Comparison of ENCODE assay signal across 9 mouse cellular contexts in the genomic region with DNA sequence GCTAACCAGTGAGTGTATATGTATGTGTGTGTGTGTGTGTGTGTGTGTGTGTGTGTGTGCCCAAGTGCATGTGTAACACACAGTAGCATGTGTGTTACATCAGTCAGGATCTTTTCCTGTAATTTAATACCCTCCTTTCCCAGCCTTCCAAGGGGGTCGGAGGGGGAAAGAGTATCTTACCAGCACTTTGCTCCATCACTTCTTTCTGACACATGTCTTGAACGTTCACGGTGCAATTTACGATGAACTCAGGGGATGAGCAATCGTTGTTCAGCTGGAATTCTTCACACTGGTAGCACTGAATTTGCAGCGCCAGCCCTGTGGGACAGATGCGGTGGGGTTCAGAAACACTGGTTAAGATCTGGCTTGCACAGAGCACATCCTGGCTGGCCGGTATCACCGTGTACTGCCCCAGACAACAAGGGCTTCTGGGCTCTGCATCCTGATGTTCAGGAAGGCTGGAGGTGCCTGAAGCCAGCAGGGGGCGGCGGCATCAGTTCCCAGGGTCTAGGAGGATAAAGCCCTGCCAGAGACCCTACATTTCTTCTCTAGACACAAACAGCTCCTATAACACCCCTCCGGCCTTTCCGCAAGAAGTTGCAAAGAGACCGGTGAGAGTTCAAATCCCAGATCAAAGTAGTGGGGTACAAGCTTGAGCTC. TPM values are rescaled to one million over a fixed set of nuclear protein-coding genes. Genes with fewer than 3 reads are reported as not detected.
A peak's percentile ranks its signal among the peaks of the same experiment; 100 is the strongest.
DNase-seq lines count a peak whose midpoint lies in the region; ATAC-seq and TF ChIP-seq lines count a peak whose summit lies in the region.
"Had no signal": no experiment of that assay in that cellular context is flagged by ENCODE, and none has a peak within 500 bp of the region (broad histone marks: within the 10 kb centered on the region; RNA-seq: fewer than 3 reads in every experiment).

No protein-coding gene starts in this region.

- no peak for DNase-seq in heart, postnatal 25 days (ENCODE audit: low spot score)
- peak; percentile 54 for DNase-seq in ES-CJ7 (ENCODE audit: low read depth, low spot score)
- peak; percentile 22 for DNase-seq in liver, postnatal 0 days
- DNase-seq in testis, postnatal 10 days (ENCODE audit: low spot score), result peak; percentile 44

- TF ChIP-seq CTCF in liver, postnatal 0 days (IDR thresholded peaks at IDR 0.05; ENCODE audit: low read depth), result peak; percentile 35; the same call in 1 of the 2 replicates

- peak overlapping the region; percentile 96 for H3K4me2 ChIP-seq in heart, embryonic 11.5 days
- peak overlapping the region; percentile 98 for H3K4me2 ChIP-seq in embryonic facial prominence, embryonic 13.5 days
- H3K4me2 ChIP-seq in hindbrain, embryonic 13.5 days, result peak overlapping the region; percentile 98
- H3K4me2 ChIP-seq in liver, postnatal 0 days (ENCODE audit: low read depth, low read length), result no peak overlapping the region

- intact Hi-C loops in heart, postnatal 25 days (cut with DNase I), result loop anchor here (10.0 kb wide), 1 partner anchor 494 kb away; no protein-coding TSS in a partner anchor

- no peaks in the 10 kb centered on the region for H3K36me3 ChIP-seq in heart, embryonic 11.5 days (ENCODE audit: control insufficient read depth, insufficient read depth, low read length)
- no peaks in the 10 kb centered on the region for H3K36me3 ChIP-seq in embryonic facial prominence, embryonic 13.5 days
- no peaks in the 10 kb centered on the region for H3K36me3 ChIP-seq in hindbrain, embryonic 13.5 days
- H3K36me3 ChIP-seq in liver, postnatal 0 days (replicated peaks; ENCODE audit: insufficient read depth, low read length), result no peaks in the 10 kb centered on the region

- no peak overlapping the region for H3K27ac ChIP-seq in heart, embryonic 11.5 days (ENCODE audit: low read depth, low read length)
- no peak overlapping the region for H3K27ac ChIP-seq in embryonic facial prominence, embryonic 13.5 days
- H3K27ac ChIP-seq in hindbrain, embryonic 13.5 days, result peak overlapping the region; percentile 3; the same call in 1 of the 2 replicates
- H3K27ac ChIP-seq in liver, postnatal 0 days (ENCODE audit: low read depth), result no peak overlapping the region

- WGBS in heart, embryonic 11.5 days (ENCODE audit: insufficient replicate concordance), result 11% methylated on average over 14 of the region's 14 CpGs
- 2% methylated on average over 14 of the region's 14 CpGs for WGBS in embryonic facial prominence, embryonic 13.5 days
- WGBS in hindbrain, embryonic 13.5 days, result 12% methylated on average over 14 of the region's 14 CpGs
- WGBS in liver, postnatal 0 days (ENCODE audit: insufficient replicate concordance), result 16% methylated on average over 14 of the region's 14 CpGs

- H3K9me3 ChIP-seq in heart, embryonic 11.5 days (replicated peaks; ENCODE audit: control insufficient read depth, low read length), result no peaks in the 10 kb centered on the region
- no peaks in the 10 kb centered on the region for H3K9me3 ChIP-seq in embryonic facial prominence, embryonic 13.5 days
- no peaks in the 10 kb centered on the region for H3K9me3 ChIP-seq in hindbrain, embryonic 13.5 days
- H3K9me3 ChIP-seq in liver, postnatal 0 days (ENCODE audit: low read length), result no peaks in the 10 kb centered on the region

- H3K27me3 ChIP-seq in heart, embryonic 11.5 days (ENCODE audit: control insufficient read depth, insufficient read depth, low read length), result peaks cover 31% of the 10 kb centered on the region
- peaks cover 70% of the 10 kb centered on the region for H3K27me3 ChIP-seq in embryonic facial prominence, embryonic 13.5 days
- H3K27me3 ChIP-seq in hindbrain, embryonic 13.5 days, result peaks cover 27% of the 10 kb centered on the region
- H3K27me3 ChIP-seq in liver, postnatal 0 days (ENCODE audit: insufficient read depth, low read length), result peaks cover 31% of the 10 kb centered on the region

- H3K4me1 ChIP-seq in heart, embryonic 11.5 days (ENCODE audit: control insufficient read depth, insufficient read depth, low read length), result peaks cover 17% of the 10 kb centered on the region
- H3K4me1 ChIP-seq in embryonic facial prominence, embryonic 13.5 days, result peaks cover 38% of the 10 kb centered on the region
- H3K4me1 ChIP-seq in hindbrain, embryonic 13.5 days (replicated peaks), result peaks cover 32% of the 10 kb centered on the region
- H3K4me1 ChIP-seq in liver, postnatal 0 days (ENCODE audit: insufficient read depth), result peaks cover 7% of the 10 kb centered on the region; the same call in 1 of the 2 replicates

- no peak for TF ChIP-seq EP300 in liver, postnatal 0 days (IDR thresholded peaks at IDR 0.05; ENCODE audit: low read depth)

- ATAC-seq in heart, embryonic 11.5 days (replicated peaks; ENCODE audit: insufficient number of reproducible peaks, low FRiP score, low TSS enrichment), result no peak; the same call in 1 of the 2 replicates
- peak; percentile 53 for ATAC-seq in embryonic facial prominence, embryonic 13.5 days (ENCODE audit: insufficient number of reproducible peaks, insufficient read depth, low FRiP score, low TSS enrichment, low read depth)
- ATAC-seq in hindbrain, embryonic 13.5 days (ENCODE audit: low FRiP score), result peak; percentile 9; the same call in 1 of the 2 replicates
- ATAC-seq in liver, postnatal 0 days, result no peak
- no peak for ATAC-seq in erythroblast, adult 5-6 weeks (replicated peaks; ENCODE audit: low FRiP score, poor library complexity, severe bottlenecking)

- peak overlapping the region; percentile 53; the same call in 1 of the 2 replicates for H3K4me3 ChIP-seq in heart, embryonic 11.5 days (ENCODE audit: low read depth, low read length)
- H3K4me3 ChIP-seq in embryonic facial prominence, embryonic 13.5 days, result peak overlapping the region; percentile 54
- peak overlapping the region; percentile 57 for H3K4me3 ChIP-seq in hindbrain, embryonic 13.5 days
- no peak overlapping the region for H3K4me3 ChIP-seq in liver, postnatal 0 days (ENCODE audit: low read depth, low read length)

- no peak overlapping the region for H3K9ac ChIP-seq in heart, embryonic 11.5 days (ENCODE audit: low read depth, low read length)
- H3K9ac ChIP-seq in embryonic facial prominence, embryonic 13.5 days, result no peak overlapping the region
- H3K9ac ChIP-seq in hindbrain, embryonic 13.5 days, result peak overlapping the region; percentile 81
- H3K9ac ChIP-seq in liver, postnatal 0 days (replicated peaks), result no peak overlapping the region

RNA-seq across cellular contexts. Expression of gene Lypd1, which starts 2.6 kb away (rescaled TPM):
- 1.1 and 1.4 TPM in 2 replicates for polyA plus RNA-seq in heart, embryonic 11.5 days (2014; fragmentation: Nextera tagmentation; extraction: Ambion mirVana)
- total RNA-seq in heart, postnatal 25 days (2021), result under 1 TPM; 0.34 to 0.68 TPM
- polyA plus RNA-seq in embryonic facial prominence, embryonic 13.5 days (2015; fragmentation: Nextera tagmentation; extraction: Ambion mirVana), result 8.8 and 9.5 TPM in 2 replicates
- 53.2 and 55.3 TPM in 2 replicates for polyA plus RNA-seq in hindbrain, embryonic 13.5 days (2015; fragmentation: Nextera tagmentation; extraction: Ambion mirVana)
- 0.46 and 0.59 TPM in 2 replicates for polyA plus RNA-seq in liver, postnatal 0 days (2015; fragmentation: Nextera tagmentation; extraction: Ambion mirVana)
- not detected in 2 replicates for total RNA-seq in erythroblast, adult 5-6 weeks (2015; ENCODE audit: low replicate concordance)
- total RNA-seq in erythroblast, adult 5-6 weeks (2017; ENCODE audit: low replicate concordance), result not detected in 2 replicates
- total RNA-seq: MEL had no signal

Comparison
In these comparisons a context has a peak if more than half of its experiments do, and no peak if none do; other contexts are left out.
1. ATAC-seq: peak in embryonic facial prominence, embryonic 13.5 days (single experiment) and hindbrain, embryonic 13.5 days (single experiment); none in heart, embryonic 11.5 days (single experiment), liver, postnatal 0 days (single experiment) and erythroblast, adult 5-6 weeks (single experiment).